Mouse (Mus musculus) frontal cortex, adult (tissue): ENCODE data around the gene Zfy1.
"Not testable (repeated sequence)": the region's sequence is repeated elsewhere in the genome, so short reads cannot be mapped to it uniquely, and the experiment has no call there.

Experiments used
- ATAC-seq: cut with Nextera tagmentation; 2 replicates; pipeline ENCODE4 v1.9.2; 2017; ENCODE audit warnings: mild to moderate bottlenecking, moderate library complexity, mixed read lengths; ENCODE audit not compliant: low TSS enrichment

Zfy1 gene

GRCm38 (mm10) chrY:797309-797708 is at the start of gene Zfy1:
Gene Zfy1 (minus strand): TSS chrY:797409.
- ATAC-seq = not testable (repeated sequence)

GRCm38 (mm10) chrY:818396-818795 is 21.2 kb upstream of the Zfy1 start, which contains the start of gene Uba1y:
Gene Uba1y (plus strand): TSS chrY:818649.
- ATAC-seq = no peak

GRCm38 (mm10) chrY:808991-809661 is 11.9 kb upstream of the Zfy1 start:
- 0 out of 2 replicates have a peak, but pooled peaks have one; percentile 38 for ATAC-seq
